Mouse (Mus musculus) cortical plate, adult 2 months (tissue): Measurements from ENCODE around the gene Wfdc2.

Experiments used
- CTCF ChIP-seq: fragments of 200-500 bp; IDR thresholded peaks from 2 replicates; pipeline ENCODE4 v1.5.1; 2011; ENCODE audit warnings: mild to moderate bottlenecking, control low read depth, low read length; ENCODE audit not compliant: insufficient read depth; ENCODE audit errors: extremely low read depth
- POLR2A ChIP-seq: fragments of 200-500 bp; IDR thresholded peaks from 2 replicates; pipeline ENCODE4 v1.6.1; 2011; ENCODE audit warnings: mild to moderate bottlenecking, low read length, control low read depth; ENCODE audit not compliant: insufficient read depth; ENCODE audit errors: extremely low read depth

GRCm38 (mm10) chr2:164528557-164528956, 33.7 kb upstream of the Wfdc2 start:
- TF ChIP-seq CTCF (no peak), POLR2A (no peak)
